Mouse (Mus musculus) bone marrow, adult 2 months (tissue): ENCODE results near the gene Pcdh20.

Source experiments
- CTCF ChIP-seq: fragments of 200-500 bp; IDR thresholded peaks from 2 replicates; pipeline ENCODE4 v1.5.1; 2011; ENCODE audit warnings: low read length, control low read depth; ENCODE audit not compliant: control insufficient read depth, insufficient read depth
- POLR2A ChIP-seq: fragments of 200-500 bp; IDR thresholded peaks from 2 replicates; pipeline ENCODE4 v1.6.1; 2011; ENCODE audit warnings: low read depth, mild to moderate bottlenecking, control low read depth, low read length, borderline replicate concordance; ENCODE audit not compliant: control insufficient read depth

- TF ChIP-seq CTCF (no peak), POLR2A (no peak)
Measured at GRCm38 (mm10) chr14:88470495-88471434, at the start of gene Pcdh20.
